Mouse (Mus musculus): Measurements from ENCODE around the gene Pepd.
"Not testable (repeated sequence)": the region's sequence is repeated elsewhere in the genome, so short reads cannot be mapped to it uniquely, and the experiment has no call there.

DNA sequence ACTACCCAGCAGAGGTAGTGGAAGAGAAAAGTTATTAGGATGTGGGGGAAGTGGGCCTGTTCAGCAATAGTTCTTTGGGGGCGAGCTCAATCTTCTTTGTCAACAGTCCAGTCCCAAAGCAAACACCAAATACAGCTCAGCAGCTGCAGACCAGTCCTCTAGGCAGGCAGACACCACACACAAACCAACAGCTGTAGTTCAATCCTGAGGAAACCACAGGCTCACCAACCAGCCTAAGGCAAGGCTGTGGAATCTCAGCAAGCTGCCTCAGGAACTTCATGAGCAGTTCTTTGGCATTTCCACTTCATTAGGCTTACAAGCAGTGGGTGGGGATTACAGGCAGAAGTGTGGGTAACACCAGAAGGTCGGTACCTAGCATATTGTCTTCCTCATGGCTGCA is 70.2 kb downstream of the Pepd start:
- not testable (repeated sequence) for TF ChIP-seq POLR2A (IDR thresholded peaks at IDR 0.05; ENCODE audit: insufficient read length, low read depth); REST (IDR thresholded peaks at IDR 0.05; ENCODE audit: insufficient read depth, insufficient read length); E2F4 (IDR thresholded peaks at IDR 0.05; ENCODE audit: insufficient read depth); CEBPB (IDR thresholded peaks at IDR 0.05; ENCODE audit: insufficient read depth, poor library complexity, severe bottlenecking); MAX (IDR thresholded peaks at IDR 0.05; ENCODE audit: low read depth); USF1 (IDR thresholded peaks at IDR 0.05; ENCODE audit: low read depth); POLR2AphosphoS2 (IDR thresholded peaks at IDR 0.05; ENCODE audit: insufficient read length, low read depth); TCF3 (IDR thresholded peaks at IDR 0.05; ENCODE audit: insufficient read length, low read depth); SRF (IDR thresholded peaks at IDR 0.05; ENCODE audit: control insufficient read depth, insufficient read length, low read depth)
- peak; percentile 6 to 81 (median 80) for TF ChIP-seq MYOG (IDR thresholded peaks at IDR 0.05; ENCODE audit: control insufficient read depth in 1 of 3, insufficient read depth in 1 of 3, insufficient read length in 2 of 3, low read depth in 2 of 3)
- TF ChIP-seq MYOD1 (IDR thresholded peaks at IDR 0.05; ENCODE audit: control insufficient read depth in 1 of 3, insufficient read length in 2 of 3, low read depth in 2 of 3) = peak; percentile 17 to 71 (median 57)
- peak; percentile 75 for TF ChIP-seq TCF12 (IDR thresholded peaks at IDR 0.05; ENCODE audit: insufficient read depth, poor library complexity, severe bottlenecking)

Measured in myocyte (in vitro differentiated cells).